In genomic region chr2:153795090-153795489, GRCm38 (mm10) we compare ENCODE assay signal across 8 mouse cellular contexts. TPM values are rescaled to one million over a fixed set of nuclear protein-coding genes. Genes with fewer than 3 reads are reported as not detected.
DNase-seq lines count a peak whose midpoint lies in the region; ATAC-seq lines count a peak whose summit lies in the region.

No protein-coding gene starts in this region.

- 0 out of 2 replicates have a peak, but pooled peaks have one; percentile 44 for ATAC-seq in embryonic facial prominence, embryonic 11.5 days (replicated peaks; ENCODE audit: insufficient number of reproducible peaks, low FRiP score, low TSS enrichment, low read depth)
- no peak for ATAC-seq in hindbrain, embryonic 11.5 days (ENCODE audit: low FRiP score)
- ATAC-seq in intestine, embryonic 16.5 days, result no peak

- H3K4me1 ChIP-seq in embryonic facial prominence, embryonic 11.5 days (ENCODE audit: control insufficient read depth, insufficient read depth, low read length), result no peaks in the 10 kb centered on the region
- H3K4me1 ChIP-seq in hindbrain, embryonic 11.5 days (replicated peaks; ENCODE audit: control insufficient read depth, insufficient read depth, low read length), result no peaks in the 10 kb centered on the region
- no peaks in the 10 kb centered on the region for H3K4me1 ChIP-seq in intestine, embryonic 16.5 days (ENCODE audit: control insufficient read depth, insufficient read depth, low read length)

- intact Hi-C loops in heart, postnatal 14 days (cut with DNase I), result loop anchor here (5.0 kb wide), 1 partner anchor 83 kb away; no protein-coding TSS in a partner anchor

- H3K36me3 ChIP-seq in embryonic facial prominence, embryonic 11.5 days (replicated peaks; ENCODE audit: control insufficient read depth, insufficient read depth, low read depth, low read length), result no peaks in the 10 kb centered on the region
- H3K36me3 ChIP-seq in hindbrain, embryonic 11.5 days (ENCODE audit: control insufficient read depth, insufficient read depth, low read length), result no peaks in the 10 kb centered on the region
- H3K36me3 ChIP-seq in intestine, embryonic 16.5 days (ENCODE audit: control insufficient read depth, insufficient read depth, low read length), result no peaks in the 10 kb centered on the region

- no peak overlapping the region for H3K27ac ChIP-seq in embryonic facial prominence, embryonic 11.5 days (replicated peaks; ENCODE audit: low read depth, low read length)
- H3K27ac ChIP-seq in hindbrain, embryonic 11.5 days (ENCODE audit: low read depth, low read length), result no peak overlapping the region
- no peak overlapping the region for H3K27ac ChIP-seq in intestine, embryonic 16.5 days (ENCODE audit: low read length)

- H3K27me3 ChIP-seq in embryonic facial prominence, embryonic 11.5 days (ENCODE audit: control insufficient read depth, insufficient read depth, low read length), result no peaks in the 10 kb centered on the region
- no peaks in the 10 kb centered on the region for H3K27me3 ChIP-seq in hindbrain, embryonic 11.5 days (ENCODE audit: control insufficient read depth, insufficient read depth, low read length)
- no peaks in the 10 kb centered on the region for H3K27me3 ChIP-seq in intestine, embryonic 16.5 days (replicated peaks; ENCODE audit: control insufficient read depth, insufficient read depth, low read length)

- no peak overlapping the region for H3K4me3 ChIP-seq in embryonic facial prominence, embryonic 11.5 days (ENCODE audit: low read depth, low read length)
- H3K4me3 ChIP-seq in hindbrain, embryonic 11.5 days (ENCODE audit: low read depth, low read length), result no peak overlapping the region
- H3K4me3 ChIP-seq in intestine, embryonic 16.5 days (ENCODE audit: low read length), result no peak overlapping the region

- H3K9ac ChIP-seq in embryonic facial prominence, embryonic 11.5 days (replicated peaks; ENCODE audit: low read length), result no peak overlapping the region
- H3K9ac ChIP-seq in hindbrain, embryonic 11.5 days (ENCODE audit: low read depth, low read length), result no peak overlapping the region
- no peak overlapping the region for H3K9ac ChIP-seq in intestine, embryonic 16.5 days (ENCODE audit: low read depth, low read length)

- no peak overlapping the region for H3K4me2 ChIP-seq in embryonic facial prominence, embryonic 11.5 days (ENCODE audit: low read depth, low read length)
- H3K4me2 ChIP-seq in hindbrain, embryonic 11.5 days (replicated peaks; ENCODE audit: low read depth, low read length), result no peak overlapping the region
- no peak overlapping the region for H3K4me2 ChIP-seq in intestine, embryonic 16.5 days (ENCODE audit: low read depth, low read length)

- 60% methylated on average over 5 of the region's 5 CpGs for WGBS in embryonic facial prominence, embryonic 11.5 days
- 44% methylated on average over 5 of the region's 5 CpGs for WGBS in hindbrain, embryonic 11.5 days
- WGBS in intestine, embryonic 16.5 days, result 59% methylated on average over 5 of the region's 5 CpGs

- H3K9me3 ChIP-seq in embryonic facial prominence, embryonic 11.5 days (replicated peaks; ENCODE audit: control insufficient read depth, low read length), result no peaks in the 10 kb centered on the region
- H3K9me3 ChIP-seq in hindbrain, embryonic 11.5 days (ENCODE audit: control insufficient read depth, low read length), result no peaks in the 10 kb centered on the region
- H3K9me3 ChIP-seq in intestine, embryonic 16.5 days (ENCODE audit: control insufficient read depth, low read length), result no peaks in the 10 kb centered on the region

- peak; percentile 12 to 26 for DNase-seq in heart, postnatal 14 days
- DNase-seq in heart, adult 9 months (ENCODE audit: low spot score in 2 of 2), result no peak
- peak; percentile 74 for DNase-seq in ES-CJ7 (ENCODE audit: low read depth, low spot score)
- peak; percentile 14 for DNase-seq in embryonic facial prominence, embryonic 11.5 days (ENCODE audit: low spot score)
- DNase-seq in lung, postnatal 25 days (ENCODE audit: low spot score), result peak; percentile 25
- DNase-seq in urinary bladder, postnatal 10 days (ENCODE audit: low spot score), result no peak
- no peak for DNase-seq in hindbrain, embryonic 11.5 days (ENCODE audit: low spot score)

RNA-seq across cellular contexts. Expression of gene Efcab8, which starts 15.4 kb away (rescaled TPM):
- total RNA-seq in heart, postnatal 14 days (2021), result not detected
- not detected in 2 replicates for polyA plus RNA-seq in embryonic facial prominence, embryonic 11.5 days (2014; fragmentation: Nextera tagmentation; extraction: Ambion mirVana)
- polyA plus RNA-seq in hindbrain, embryonic 11.5 days (2014; fragmentation: Nextera tagmentation; extraction: Ambion mirVana), result not detected in 2 replicates
- 0.02 TPM in 1 of 2 replicates, not detected in the other for polyA plus RNA-seq in intestine, embryonic 16.5 days (2015; fragmentation: Nextera tagmentation; extraction: Ambion mirVana)

RNA-seq across cellular contexts. Expression of gene Mapre1, which starts 54.0 kb away (rescaled TPM):
- total RNA-seq in heart, postnatal 14 days (2021), result 10 to 100 TPM; 70.1 to 86.8 TPM
- polyA plus RNA-seq in embryonic facial prominence, embryonic 11.5 days (2014; fragmentation: Nextera tagmentation; extraction: Ambion mirVana), result 340 and 368 TPM in 2 replicates
- polyA plus RNA-seq in hindbrain, embryonic 11.5 days (2014; fragmentation: Nextera tagmentation; extraction: Ambion mirVana), result 376 and 407 TPM in 2 replicates
- polyA plus RNA-seq in intestine, embryonic 16.5 days (2015; fragmentation: Nextera tagmentation; extraction: Ambion mirVana), result 200 and 227 TPM in 2 replicates

Comparison
In these comparisons a context has a peak if more than half of its experiments do, and no peak if none do; other contexts are left out.
1. DNase-seq: peak in heart, postnatal 14 days (2 of 2), ES-CJ7 (single experiment), embryonic facial prominence, embryonic 11.5 days (single experiment) and lung, postnatal 25 days (single experiment); none in heart, adult 9 months (0 of 2), urinary bladder, postnatal 10 days (single experiment) and hindbrain, embryonic 11.5 days (single experiment).